Mouse (Mus musculus): ENCODE data around the gene Eno2. TPM values are rescaled to one million over a fixed set of nuclear protein-coding genes. Genes with fewer than 3 reads are reported as not detected.

Gene Eno2
- polyA plus RNA-seq, 1 experiment from 2014 or later: 27.5 TPM

DNA sequence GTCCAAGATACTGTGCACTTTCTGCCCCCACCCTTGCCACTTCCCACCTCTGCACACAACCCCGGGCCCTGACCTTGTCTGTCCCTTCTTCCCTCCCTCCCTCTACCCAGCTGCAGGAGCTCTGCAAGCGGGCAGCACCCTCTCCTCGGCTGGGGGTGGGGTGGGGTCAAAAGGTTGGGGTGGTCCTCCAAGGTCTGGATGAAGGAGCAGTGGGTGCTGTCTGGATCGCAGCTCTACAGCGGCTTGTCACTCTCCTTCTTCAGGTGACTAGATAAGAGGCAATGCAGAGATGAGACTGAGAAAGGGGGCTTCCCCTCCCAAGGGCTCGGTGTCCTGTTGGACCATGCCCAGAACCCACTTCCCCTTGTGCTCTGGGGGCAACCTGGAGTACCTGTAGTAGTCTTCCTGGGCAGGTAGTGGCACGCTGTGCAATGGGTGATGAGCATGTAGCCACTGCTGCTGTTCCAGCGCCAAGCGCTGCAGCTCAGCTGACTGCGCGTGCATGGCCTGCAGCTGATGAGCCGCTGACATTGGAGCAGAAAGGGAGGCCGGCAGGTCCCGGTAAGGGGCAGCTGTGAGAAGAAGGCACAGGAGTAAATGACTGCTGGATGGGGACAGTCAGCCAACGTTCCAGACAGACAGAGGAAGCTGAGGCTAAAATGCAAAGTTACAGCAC, 26.5 kb downstream of the Eno2 start:
- Histone ChIP-seq H3K27ac (no peak overlapping the region), H3K4me3 (replicated peaks) (no peak overlapping the region), H3K4me1 (replicated peaks) (peaks cover 51% of the 10 kb centered on the region), H3K36me3 (peaks cover 47% of the 10 kb centered on the region), H3K27me3 (no peaks in the 10 kb centered on the region), H3K4me2 (replicated peaks) (no peak overlapping the region), H3K9ac (replicated peaks) (peak overlapping the region; percentile 33; the same call in 1 of the 2 replicates), H3K9me3 (no peaks in the 10 kb centered on the region)
- ATAC-seq: no peak
- WGBS: 93% methylated on average over 15 of the region's 15 CpGs

DNA sequence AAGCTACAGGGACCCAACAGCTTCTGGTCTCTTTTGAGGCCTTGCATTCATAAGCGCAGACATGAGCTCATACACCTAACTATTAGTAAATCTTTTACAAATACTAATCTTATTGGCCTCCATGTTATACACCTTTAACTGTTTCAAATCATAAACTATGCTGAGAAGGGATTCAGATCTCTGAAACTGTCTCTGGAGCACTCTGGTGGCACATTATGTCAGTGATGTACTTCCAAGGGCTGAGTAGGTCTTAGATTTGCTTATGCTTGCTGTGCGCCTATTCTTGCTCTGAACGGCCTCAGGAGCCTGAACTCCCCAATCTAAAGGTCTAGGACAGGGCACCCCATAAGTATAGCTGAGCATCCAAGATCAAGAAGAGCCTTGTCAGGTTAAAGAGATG, 27.6 kb downstream of the Eno2 start:
- H3K27me3 ChIP-seq: no peaks in the 10 kb centered on the region
- ATAC-seq: no peak
- no peaks in the 10 kb centered on the region for H3K9me3 ChIP-seq
- H3K9ac ChIP-seq (replicated peaks): peak overlapping the region; percentile 97
- H3K4me2 ChIP-seq (replicated peaks): peak overlapping the region; percentile 78
- peak overlapping the region; percentile 100 for H3K27ac ChIP-seq
- peaks cover 47% of the 10 kb centered on the region for H3K4me1 ChIP-seq (replicated peaks)
- H3K36me3 ChIP-seq: peaks cover 36% of the 10 kb centered on the region
- 70% methylated on average over 3 of the region's 3 CpGs for WGBS
- H3K4me3 ChIP-seq (replicated peaks): peak overlapping the region; percentile 67

DNA sequence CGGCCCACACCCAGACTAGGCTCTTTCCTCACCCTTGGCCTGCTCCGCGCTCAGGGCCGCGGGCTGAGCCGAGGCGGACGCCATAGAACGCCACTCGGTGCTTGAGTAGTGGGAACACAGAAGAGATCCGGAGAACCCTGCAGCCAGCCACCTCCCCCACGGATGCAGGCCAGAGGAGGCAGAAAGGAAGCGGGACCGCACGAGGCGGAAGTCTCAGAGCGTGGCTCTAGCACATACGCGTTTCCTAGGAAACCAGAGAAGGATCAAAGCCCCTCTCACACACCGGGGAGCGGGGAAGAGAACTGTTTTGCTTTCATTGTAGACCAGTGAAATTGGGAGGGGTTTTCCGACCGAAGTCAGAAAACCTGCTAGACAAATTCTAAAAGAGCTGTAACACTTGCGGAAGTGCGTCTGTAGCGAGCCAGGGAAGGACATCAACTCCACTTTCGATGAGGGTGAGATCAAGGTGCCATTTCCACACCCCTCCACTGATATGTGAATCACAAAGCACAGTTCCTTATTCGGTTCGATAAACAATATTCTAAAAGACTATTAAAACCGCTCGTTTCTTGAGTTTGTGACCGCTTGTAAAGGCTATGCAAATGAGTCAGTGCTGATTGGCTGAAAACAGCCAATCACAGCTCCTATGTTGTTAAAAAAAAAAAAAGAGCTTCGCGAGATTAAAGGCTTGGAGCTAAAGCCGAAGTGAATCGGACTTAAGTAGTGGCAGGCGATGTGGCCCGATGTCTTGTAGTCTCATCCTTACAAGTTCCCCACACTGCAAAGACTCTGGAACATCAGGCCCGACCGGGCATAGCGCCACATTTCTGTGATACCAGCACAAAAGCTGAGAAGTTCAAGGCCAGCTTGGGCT, 28.3 kb downstream of the Eno2 start, which contains the start of gene Grcc10:
Gene Grcc10 (minus strand): TSS at position 487 of the 874 bp plus-strand sequence.
- WGBS: under 1% methylated on average over 41 of the region's 41 CpGs
- H3K27me3 ChIP-seq: no peaks in the 10 kb centered on the region

DNA sequence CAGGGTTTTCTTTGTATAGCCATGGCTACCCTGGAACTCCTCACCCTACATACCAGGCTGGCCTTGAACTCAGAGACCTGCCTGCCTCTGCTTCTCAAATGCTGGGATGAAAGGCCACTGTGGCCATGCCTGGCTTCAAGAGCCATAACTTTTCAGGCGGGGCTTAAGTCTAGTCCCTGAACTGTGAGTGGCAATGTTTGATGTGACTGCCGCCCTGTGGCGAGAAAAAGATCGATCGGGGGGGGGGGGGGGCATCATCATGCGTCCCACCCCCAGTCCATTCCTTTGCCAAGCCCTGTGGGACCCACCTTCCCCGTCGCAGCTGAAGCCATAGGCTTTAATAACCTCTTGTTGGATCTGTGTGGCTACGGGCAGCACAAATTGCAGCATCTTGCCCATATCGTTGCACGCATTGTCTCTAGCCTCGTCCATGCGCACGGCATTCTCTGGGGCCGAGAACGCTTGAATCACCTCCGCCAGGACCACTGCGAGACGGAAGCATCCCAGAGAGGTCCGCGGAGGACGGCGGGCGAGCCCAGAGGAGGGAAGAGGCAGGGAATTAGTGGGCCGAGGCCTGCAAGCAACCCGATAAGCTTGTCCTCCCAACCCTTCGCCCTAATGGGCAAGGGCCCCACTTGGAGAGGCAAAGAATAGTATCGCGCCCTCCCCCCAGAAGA, 29.1 kb downstream of the Eno2 start:
- H3K27me3 ChIP-seq: no peaks in the 10 kb centered on the region

More for the DNA sequence above, 28.3 kb downstream of the Eno2 start, which contains the start of gene Grcc10:
- peaks cover 32% of the 10 kb centered on the region for H3K36me3 ChIP-seq
- H3K9me3 ChIP-seq: no peaks in the 10 kb centered on the region
- H3K4me3 ChIP-seq (replicated peaks): peak within 1 kb of the TSS; percentile 67
- H3K9ac ChIP-seq (replicated peaks): peak within 1 kb of the TSS; percentile 97
- ATAC-seq: peak; percentile 79
- peaks cover 40% of the 10 kb centered on the region for H3K4me1 ChIP-seq (replicated peaks)
- peak within 1 kb of the TSS; percentile 100 for H3K27ac ChIP-seq
- peak within 1 kb of the TSS; percentile 78 for H3K4me2 ChIP-seq (replicated peaks)

DNA sequence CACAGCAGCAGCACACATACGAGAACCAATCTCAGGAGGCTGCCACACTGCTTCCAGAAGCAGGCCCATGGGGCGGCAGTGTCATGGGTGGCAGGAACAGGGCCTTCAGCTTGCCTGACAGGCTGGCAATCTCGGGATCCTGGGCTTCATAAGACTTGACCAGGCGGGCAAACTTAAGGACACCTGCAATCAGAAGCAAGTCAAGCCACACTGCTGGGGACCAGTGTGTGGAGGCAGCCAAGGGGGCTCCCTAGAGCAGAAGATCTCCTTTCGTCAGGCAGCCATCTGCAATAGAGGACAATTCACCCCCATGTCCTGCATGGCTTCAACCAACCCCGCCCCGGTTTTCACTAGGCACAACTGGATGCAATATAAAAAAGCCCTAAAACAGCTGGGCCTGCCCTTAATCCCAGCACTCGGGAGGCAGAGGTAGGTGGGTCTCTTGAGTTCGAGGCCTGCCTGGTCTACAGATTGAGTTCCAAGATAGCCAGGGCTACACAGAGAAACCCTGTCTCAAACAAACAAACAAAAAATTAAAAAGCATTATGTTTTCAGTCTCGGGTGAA, 30.2 kb downstream of the Eno2 start:
- Histone ChIP-seq H3K9me3 (no peaks in the 10 kb centered on the region), H3K9ac (replicated peaks) (peak overlapping the region; percentile 41; the same call in 1 of the 2 replicates), H3K4me2 (replicated peaks) (peak overlapping the region; percentile 78), H3K4me1 (replicated peaks) (peaks cover 29% of the 10 kb centered on the region), H3K27ac (peak overlapping the region; percentile 100), H3K4me3 (replicated peaks) (no peak overlapping the region; the same call in 1 of the 2 replicates), H3K36me3 (peaks cover 25% of the 10 kb centered on the region), H3K27me3 (no peaks in the 10 kb centered on the region)
- 91% methylated on average over 10 of the region's 10 CpGs for WGBS
- no peak for ATAC-seq

More for the DNA sequence above, 29.1 kb downstream of the Eno2 start:
- H3K36me3 ChIP-seq: peaks cover 32% of the 10 kb centered on the region
- peak overlapping the region; percentile 78 for H3K4me2 ChIP-seq (replicated peaks)
- WGBS: under 1% methylated on average over 29 of the region's 29 CpGs
- peak overlapping the region; percentile 67 for H3K4me3 ChIP-seq (replicated peaks)
- H3K4me1 ChIP-seq (replicated peaks): peaks cover 35% of the 10 kb centered on the region
- no peaks in the 10 kb centered on the region for H3K9me3 ChIP-seq
- peak overlapping the region; percentile 97 for H3K9ac ChIP-seq (replicated peaks)
- peak; percentile 38 for ATAC-seq
- peak overlapping the region; percentile 100 for H3K27ac ChIP-seq

DNA sequence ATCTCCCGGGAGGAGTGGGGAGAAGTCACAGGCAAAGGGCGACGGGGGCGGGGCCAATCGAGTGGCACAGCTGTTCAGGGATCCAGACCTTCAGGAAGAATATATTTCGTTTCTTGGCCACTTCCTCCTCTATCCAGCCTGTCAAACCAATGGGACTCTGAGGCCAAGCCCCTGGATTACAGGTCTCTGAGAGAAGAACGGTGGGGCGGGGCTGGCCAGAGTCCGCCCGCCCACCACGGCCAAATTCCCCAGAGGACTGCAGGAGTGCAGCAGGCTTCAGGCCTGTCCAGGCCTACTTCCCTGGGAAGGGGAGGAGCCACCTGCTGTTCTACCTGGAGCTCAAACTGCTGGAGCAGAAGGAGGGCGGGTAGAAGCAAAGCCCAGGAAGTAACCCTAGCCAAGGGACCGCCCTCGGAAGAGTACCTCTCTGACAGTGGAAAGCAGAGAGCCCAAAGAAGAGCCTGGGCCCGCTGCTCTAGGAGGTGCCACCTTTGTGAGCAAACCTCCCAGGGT, 30.9 kb downstream of the Eno2 start, which contains the start of gene Ptpn6:
Gene Ptpn6 (minus strand): TSS at position 204 of the 513 bp plus-strand sequence.
- Histone ChIP-seq H3K4me2 (replicated peaks) (peak within 1 kb of the TSS; percentile 78; the same call in 1 of the 2 replicates), H3K27ac (peak within 1 kb of the TSS; percentile 100)
- 28% methylated on average over 15 of the region's 15 CpGs for WGBS

DNA sequence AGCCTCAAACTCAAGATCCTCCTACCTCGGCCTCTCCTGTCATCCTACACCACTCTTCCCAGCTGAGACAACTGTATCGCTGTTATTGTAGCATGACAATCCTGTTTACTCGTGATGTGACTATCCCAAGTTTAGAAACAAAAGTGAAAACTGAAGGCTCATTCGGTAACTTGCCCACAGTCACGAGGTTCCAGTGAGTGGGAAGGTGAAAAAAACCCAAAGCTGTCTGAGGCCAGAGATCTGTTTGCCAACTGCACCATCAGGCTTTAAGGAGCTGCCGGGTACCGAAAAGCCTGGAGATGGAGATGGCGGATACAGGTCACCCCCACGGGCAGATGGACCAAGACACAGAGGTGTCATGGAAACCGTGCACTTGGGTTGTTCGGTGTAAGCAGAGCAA, 32.4 kb downstream of the Eno2 start:
- Histone ChIP-seq H3K36me3 (peaks cover 7% of the 10 kb centered on the region), H3K4me1 (replicated peaks) (peaks cover 28% of the 10 kb centered on the region), H3K9ac (replicated peaks) (no peak overlapping the region), H3K27ac (no peak overlapping the region), H3K27me3 (no peaks in the 10 kb centered on the region), H3K4me3 (replicated peaks) (no peak overlapping the region), H3K4me2 (replicated peaks) (no peak overlapping the region), H3K9me3 (no peaks in the 10 kb centered on the region)
- 92% methylated on average over 11 of the region's 11 CpGs for WGBS
- no peak for ATAC-seq

More for the DNA sequence above, 30.9 kb downstream of the Eno2 start, which contains the start of gene Ptpn6:
- no peak for ATAC-seq
- H3K27me3 ChIP-seq: no peaks in the 10 kb centered on the region
- H3K36me3 ChIP-seq: peaks cover 18% of the 10 kb centered on the region
- H3K4me1 ChIP-seq (replicated peaks): peaks cover 29% of the 10 kb centered on the region
- H3K4me3 ChIP-seq (replicated peaks): no peak within 1 kb of the TSS
- H3K9me3 ChIP-seq: no peaks in the 10 kb centered on the region
- peak within 1 kb of the TSS; percentile 41; the same call in 1 of the 2 replicates for H3K9ac ChIP-seq (replicated peaks)

DNA sequence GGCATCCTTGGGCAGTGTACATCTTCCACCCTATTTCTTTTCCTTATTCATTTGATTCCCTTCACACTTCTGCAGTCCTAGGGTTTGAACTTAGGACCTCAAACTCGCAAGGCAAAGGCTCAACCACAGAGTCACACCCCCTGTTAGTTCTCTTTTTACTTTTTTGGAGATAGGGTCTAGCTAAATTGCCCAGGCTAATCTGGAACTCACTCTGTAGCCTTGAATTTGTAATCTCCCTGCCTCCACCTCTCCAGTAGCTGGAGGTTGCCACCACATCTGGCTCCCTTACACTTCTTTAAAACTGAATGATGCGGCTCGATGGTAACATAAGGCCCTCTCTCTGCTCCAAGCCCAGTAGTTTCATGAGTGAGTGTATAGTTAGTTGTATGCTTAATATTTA, 35.1 kb downstream of the Eno2 start:
- WGBS: 93% methylated on average over 3 of the region's 3 CpGs
- ATAC-seq: no peak

DNA sequence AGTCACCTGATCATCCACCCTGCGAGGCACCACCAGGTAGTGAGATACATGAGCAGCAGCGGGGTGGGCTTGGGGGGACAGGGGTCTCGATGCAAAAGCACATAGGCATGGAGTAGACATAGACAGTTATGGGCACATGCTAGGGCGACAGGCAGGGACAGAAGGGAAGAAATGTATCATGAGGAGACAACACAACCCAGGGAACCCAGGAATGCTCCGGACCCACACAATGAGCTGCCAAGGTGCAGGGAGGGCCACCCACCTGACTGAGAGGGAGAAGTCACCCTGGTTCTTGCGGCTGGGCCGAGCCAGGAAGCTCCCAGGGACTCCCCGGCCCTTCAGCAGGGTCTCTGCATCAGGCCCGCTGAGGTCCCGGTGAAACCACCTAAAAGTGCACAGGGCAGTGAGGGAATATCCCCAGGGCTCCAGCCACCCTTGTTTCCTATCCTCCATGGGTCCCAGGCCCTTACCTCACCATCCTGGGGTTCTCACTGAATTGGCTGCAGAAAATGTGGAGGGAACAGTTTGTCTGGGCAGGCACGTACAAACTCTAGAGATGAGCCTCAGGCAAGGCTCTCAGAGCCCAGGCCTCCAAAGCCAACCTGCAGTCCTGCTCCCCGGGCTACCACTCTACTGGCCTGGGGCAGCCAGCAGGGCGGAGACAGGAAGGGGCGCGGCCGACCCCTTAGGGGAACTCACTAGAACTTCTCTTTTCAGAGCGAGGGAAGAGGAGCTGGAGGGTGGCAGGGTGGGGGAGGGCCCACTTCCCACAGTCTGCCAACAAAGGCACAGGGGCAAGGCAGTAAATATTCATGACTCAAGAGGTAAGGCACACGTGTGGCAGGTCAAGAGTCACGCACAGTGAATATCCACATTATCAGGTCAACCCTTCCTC, 36.8 kb downstream of the Eno2 start:
- 58% methylated on average over 19 of the region's 19 CpGs for WGBS
- Histone ChIP-seq H3K4me3 (replicated peaks) (no peak overlapping the region), H3K27ac (no peak overlapping the region), H3K9ac (replicated peaks) (0 out of 2 replicates have a peak overlapping the region, but pooled peaks have one; percentile 23), H3K9me3 (no peaks in the 10 kb centered on the region), H3K27me3 (peaks cover 3% of the 10 kb centered on the region; the same call in 1 of the 2 replicates), H3K36me3 (no peaks in the 10 kb centered on the region), H3K4me2 (replicated peaks) (no peak overlapping the region), H3K4me1 (replicated peaks) (no peaks in the 10 kb centered on the region)
- no peak for ATAC-seq

More for the DNA sequence above, 35.1 kb downstream of the Eno2 start:
- Histone ChIP-seq H3K27me3 (peaks cover 3% of the 10 kb centered on the region; the same call in 1 of the 2 replicates), H3K27ac (no peak overlapping the region), H3K9me3 (no peaks in the 10 kb centered on the region), H3K4me1 (replicated peaks) (peaks cover 13% of the 10 kb centered on the region), H3K36me3 (peaks cover 7% of the 10 kb centered on the region), H3K4me3 (replicated peaks) (no peak overlapping the region), H3K4me2 (replicated peaks) (no peak overlapping the region), H3K9ac (replicated peaks) (no peak overlapping the region)

DNA sequence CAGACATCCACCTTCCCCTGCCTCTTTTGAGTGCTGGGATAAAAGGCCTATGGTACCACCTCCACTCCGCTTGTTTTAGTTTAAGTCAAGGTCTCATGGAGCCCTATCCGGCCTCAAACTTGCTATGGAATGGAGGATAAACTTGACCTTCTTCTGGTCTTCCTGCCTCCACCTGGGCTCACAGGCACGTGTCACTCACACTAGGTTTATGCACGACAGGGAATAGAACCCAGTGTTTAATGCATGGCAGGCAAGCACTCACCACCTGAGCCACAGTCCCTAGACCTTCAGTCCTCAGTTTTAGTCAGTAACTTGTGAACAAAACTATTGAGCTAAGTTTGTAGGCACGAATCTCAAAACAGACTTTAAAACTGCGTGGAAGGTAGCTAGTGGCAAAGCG, 38.4 kb downstream of the Eno2 start:
- ATAC-seq: no peak
- WGBS: 89% methylated on average over 7 of the region's 7 CpGs

More for the DNA sequence above, 38.4 kb downstream of the Eno2 start:
- Histone ChIP-seq H3K27me3 (peaks cover 3% of the 10 kb centered on the region; the same call in 1 of the 2 replicates), H3K4me1 (replicated peaks) (no peaks in the 10 kb centered on the region), H3K9me3 (no peaks in the 10 kb centered on the region), H3K4me2 (replicated peaks) (no peak overlapping the region), H3K36me3 (no peaks in the 10 kb centered on the region), H3K4me3 (replicated peaks) (no peak overlapping the region), H3K27ac (no peak overlapping the region), H3K9ac (replicated peaks) (no peak overlapping the region)

Data from midbrain, embryonic 13.5 days (tissue).